Mouse (Mus musculus): ENCODE data around the gene Josd2. TPM values are rescaled to one million over a fixed set of nuclear protein-coding genes. Genes with fewer than 3 reads are reported as not detected.
A peak's percentile ranks its signal among the peaks of the same experiment; 100 is the strongest.

Josd2 gene
- polyA plus RNA-seq, 1 experiment from 2014 or later, result 76.8 TPM

DNA sequence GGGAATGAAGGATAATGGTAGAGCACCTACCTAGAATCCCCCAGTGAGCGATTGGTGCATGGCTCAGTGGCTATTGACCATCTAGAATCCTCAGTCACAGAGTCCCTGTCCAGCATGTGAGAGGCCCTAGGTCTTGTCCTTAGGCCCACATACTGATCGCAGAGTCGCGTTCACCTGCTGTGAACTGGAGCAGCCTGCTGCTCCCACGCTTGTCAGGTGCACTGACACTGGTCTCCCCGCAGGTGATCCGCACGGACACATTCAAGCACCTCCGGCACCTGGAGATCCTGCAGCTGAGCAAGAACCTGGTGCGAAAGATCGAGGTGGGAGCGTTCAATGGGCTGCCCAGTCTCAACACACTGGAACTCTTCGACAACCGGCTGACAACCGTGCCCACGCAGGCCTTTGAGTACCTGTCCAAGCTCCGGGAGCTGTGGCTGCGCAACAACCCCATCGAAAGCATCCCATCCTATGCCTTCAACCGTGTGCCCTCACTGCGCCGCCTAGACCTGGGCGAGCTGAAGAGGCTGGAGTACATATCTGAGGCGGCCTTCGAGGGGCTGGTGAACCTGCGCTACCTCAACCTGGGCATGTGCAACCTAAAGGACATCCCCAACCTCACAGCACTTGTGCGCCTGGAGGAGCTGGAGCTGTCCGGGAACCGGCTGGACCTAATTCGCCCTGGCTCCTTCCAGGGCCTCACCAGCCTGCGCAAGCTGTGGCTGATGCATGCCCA, 6.8 kb upstream of the Josd2 start:
- Histone ChIP-seq H3K4me1 (peaks cover 37% of the 10 kb centered on the region), H3K27ac (replicated peaks) (no peak overlapping the region), H3K4me3 (no peak overlapping the region), H3K9me3 (replicated peaks) (peaks cover 6% of the 10 kb centered on the region; the same call in 1 of the 2 replicates), H3K36me3 (peaks cover 86% of the 10 kb centered on the region), H3K27me3 (ENCODE audit: low read depth, poor library complexity, severe bottlenecking) (peaks cover 55% of the 10 kb centered on the region)
- DNase-seq (ENCODE audit: low spot score), result no peak
- WGBS, result 80% methylated on average over 31 of the region's 31 CpGs

DNA sequence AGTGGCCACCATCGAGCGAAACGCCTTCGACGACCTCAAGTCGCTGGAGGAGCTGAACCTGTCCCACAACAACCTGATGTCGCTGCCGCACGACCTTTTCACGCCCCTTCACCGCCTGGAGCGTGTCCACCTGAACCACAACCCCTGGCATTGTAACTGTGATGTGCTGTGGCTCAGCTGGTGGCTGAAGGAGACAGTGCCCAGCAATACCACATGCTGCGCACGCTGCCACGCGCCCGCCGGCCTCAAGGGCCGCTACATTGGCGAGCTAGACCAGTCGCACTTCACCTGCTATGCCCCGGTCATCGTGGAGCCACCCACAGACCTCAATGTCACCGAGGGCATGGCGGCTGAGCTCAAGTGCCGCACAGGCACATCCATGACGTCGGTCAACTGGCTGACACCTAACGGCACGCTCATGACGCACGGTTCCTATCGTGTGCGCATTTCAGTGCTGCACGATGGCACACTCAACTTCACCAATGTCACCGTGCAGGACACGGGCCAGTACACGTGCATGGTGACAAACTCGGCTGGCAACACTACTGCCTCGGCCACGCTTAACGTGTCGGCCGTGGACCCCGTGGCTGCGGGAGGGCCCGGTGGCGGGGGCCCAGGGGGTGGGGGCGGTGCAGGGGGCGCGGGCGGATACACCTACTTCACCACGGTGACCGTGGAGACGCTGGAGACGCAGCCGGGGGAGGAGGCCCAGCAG, 6.1 kb upstream of the Josd2 start:
- 0 out of 2 replicates have a peak overlapping the region, but pooled peaks have one; percentile 32 for H3K4me3 ChIP-seq
- peaks cover 6% of the 10 kb centered on the region; the same call in 1 of the 2 replicates for H3K9me3 ChIP-seq (replicated peaks)
- peaks cover 79% of the 10 kb centered on the region for H3K36me3 ChIP-seq
- WGBS, result 73% methylated on average over 57 of the region's 57 CpGs
- DNase-seq (ENCODE audit: low spot score), result peak; percentile 14
- no peak overlapping the region for H3K27ac ChIP-seq (replicated peaks)
- H3K27me3 ChIP-seq (ENCODE audit: low read depth, poor library complexity, severe bottlenecking), result peaks cover 55% of the 10 kb centered on the region
- H3K4me1 ChIP-seq, result peaks cover 44% of the 10 kb centered on the region

DNA sequence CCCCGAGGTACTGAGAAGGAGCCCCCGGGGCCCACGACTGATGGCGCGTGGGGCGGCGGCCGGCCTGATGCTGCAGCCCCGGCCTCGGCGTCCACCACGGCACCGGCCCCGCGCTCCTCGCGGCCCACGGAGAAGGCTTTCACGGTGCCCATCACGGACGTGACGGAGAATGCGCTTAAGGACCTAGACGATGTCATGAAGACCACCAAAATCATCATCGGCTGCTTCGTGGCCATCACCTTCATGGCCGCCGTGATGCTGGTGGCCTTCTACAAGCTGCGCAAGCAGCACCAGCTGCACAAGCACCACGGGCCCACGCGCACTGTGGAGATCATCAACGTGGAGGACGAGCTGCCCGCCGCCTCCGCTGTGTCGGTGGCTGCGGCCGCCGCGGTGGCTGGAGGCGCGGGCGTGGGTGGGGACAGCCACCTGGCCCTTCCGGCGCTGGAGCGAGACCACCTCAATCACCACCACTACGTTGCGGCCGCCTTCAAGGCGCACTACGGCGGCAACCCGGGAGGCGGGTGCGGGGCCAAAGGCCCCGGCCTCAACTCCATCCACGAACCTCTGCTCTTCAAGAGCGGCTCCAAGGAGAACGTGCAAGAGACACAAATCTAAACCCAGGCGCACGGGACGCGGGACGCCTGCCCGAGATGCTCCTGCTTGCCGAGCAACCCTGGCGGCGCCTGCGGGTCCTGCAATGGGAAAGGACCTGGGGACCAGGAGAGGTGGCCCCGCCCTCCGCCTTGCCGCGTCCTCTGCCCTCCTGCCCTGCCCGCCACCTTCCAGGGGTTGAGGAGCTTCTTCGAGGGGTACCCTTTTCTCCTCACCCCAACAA, 5.3 kb upstream of the Josd2 start:
- peaks cover 52% of the 10 kb centered on the region for H3K4me1 ChIP-seq
- peak; percentile 75 for DNase-seq (ENCODE audit: low spot score)
- peaks cover 71% of the 10 kb centered on the region for H3K36me3 ChIP-seq
- H3K27ac ChIP-seq (replicated peaks), result peak overlapping the region; percentile 28; the same call in 1 of the 2 replicates
- peaks cover 55% of the 10 kb centered on the region for H3K27me3 ChIP-seq (ENCODE audit: low read depth, poor library complexity, severe bottlenecking)
- peaks cover 6% of the 10 kb centered on the region; the same call in 1 of the 2 replicates for H3K9me3 ChIP-seq (replicated peaks)
- peak overlapping the region; percentile 32 for H3K4me3 ChIP-seq
- 23% methylated on average over 77 of the region's 77 CpGs for WGBS

DNA sequence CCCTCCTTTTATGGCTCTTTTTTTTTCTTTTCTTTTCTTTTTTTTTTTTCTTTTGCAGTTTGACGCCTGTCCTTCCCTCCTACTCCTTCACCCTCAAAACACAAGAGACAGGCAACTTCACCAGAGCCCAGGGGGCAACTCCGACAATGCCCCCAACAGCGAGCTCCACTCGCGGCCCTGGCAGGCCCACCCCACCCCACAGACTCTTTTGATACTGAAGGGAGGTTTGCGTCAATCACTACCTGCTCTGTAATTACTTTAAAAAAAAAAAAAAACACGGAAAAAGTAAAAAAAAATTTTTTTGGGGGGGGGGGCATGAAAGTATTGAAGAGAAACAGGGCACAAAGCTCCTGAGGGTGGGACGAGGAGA, 4.7 kb upstream of the Josd2 start:
- H3K4me3 ChIP-seq, result no peak overlapping the region
- no peak for DNase-seq (ENCODE audit: low spot score)
- peaks cover 5% of the 10 kb centered on the region; the same call in 1 of the 2 replicates for H3K9me3 ChIP-seq (replicated peaks)
- peaks cover 54% of the 10 kb centered on the region for H3K4me1 ChIP-seq
- 30% methylated on average over 8 of the region's 8 CpGs for WGBS
- H3K27ac ChIP-seq (replicated peaks), result no peak overlapping the region
- peaks cover 55% of the 10 kb centered on the region for H3K27me3 ChIP-seq (ENCODE audit: low read depth, poor library complexity, severe bottlenecking)
- peaks cover 65% of the 10 kb centered on the region for H3K36me3 ChIP-seq

DNA sequence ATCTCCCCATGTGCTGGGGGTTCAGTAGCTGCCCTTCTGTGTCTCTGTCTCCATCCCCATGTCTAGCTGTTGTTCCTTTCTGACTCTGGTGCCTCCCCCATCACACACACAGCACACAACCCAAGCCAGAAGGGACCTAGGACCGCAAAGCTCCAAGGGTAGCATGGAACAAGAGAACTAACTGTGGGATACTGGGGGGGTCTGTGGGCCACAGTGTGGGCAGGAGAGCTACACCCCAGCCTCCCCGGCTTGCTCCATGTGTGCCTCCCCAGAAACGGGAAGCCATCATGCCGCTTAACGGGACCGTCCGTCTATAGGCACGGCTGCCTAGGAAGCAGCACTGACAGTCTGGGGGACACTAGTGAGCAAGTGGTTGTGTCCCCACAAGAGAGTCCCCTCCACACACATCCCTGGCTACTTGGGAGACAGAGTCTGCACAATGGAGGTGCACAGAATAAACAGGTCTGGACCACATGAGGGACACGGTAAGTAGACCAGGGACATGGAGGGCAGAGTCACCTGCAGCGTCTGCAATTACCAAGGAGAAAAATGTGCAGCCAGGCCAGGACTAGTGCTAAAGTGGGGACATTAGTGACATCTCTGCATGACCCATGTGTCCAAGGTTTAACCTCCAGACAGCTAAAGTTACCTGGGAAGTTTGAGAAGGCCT, 4.1 kb upstream of the Josd2 start:
- peaks cover 55% of the 10 kb centered on the region for H3K27me3 ChIP-seq (ENCODE audit: low read depth, poor library complexity, severe bottlenecking)
- DNase-seq (ENCODE audit: low spot score), result no peak
- WGBS, result 86% methylated on average over 10 of the region's 10 CpGs
- H3K27ac ChIP-seq (replicated peaks), result no peak overlapping the region
- peaks cover 59% of the 10 kb centered on the region for H3K36me3 ChIP-seq
- H3K4me1 ChIP-seq, result peaks cover 60% of the 10 kb centered on the region
- H3K4me3 ChIP-seq, result no peak overlapping the region
- no peaks in the 10 kb centered on the region for H3K9me3 ChIP-seq (replicated peaks)

DNA sequence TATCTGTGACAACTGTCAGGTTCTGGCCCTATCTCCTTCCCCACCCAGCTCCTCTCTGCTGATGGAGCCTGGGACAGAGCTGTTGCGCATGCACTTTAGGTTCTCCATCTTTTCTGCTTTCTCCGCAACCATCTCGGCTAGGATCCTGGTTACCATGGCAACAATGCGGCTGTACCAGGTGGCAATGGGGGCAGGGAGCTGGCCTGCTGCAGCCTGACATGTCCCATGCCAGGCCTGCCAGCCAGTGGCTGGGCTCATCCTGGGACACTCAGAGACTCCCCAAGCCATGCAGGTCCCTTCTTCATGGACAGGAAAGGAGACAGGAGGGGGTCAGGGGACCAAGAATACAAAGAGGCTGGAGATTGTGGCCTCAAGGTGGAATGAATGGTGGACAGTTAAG, 3.3 kb upstream of the Josd2 start:
- WGBS, result 24% methylated on average over 4 of the region's 4 CpGs
- Histone ChIP-seq H3K27ac (replicated peaks) (no peak overlapping the region; the same call in 1 of the 2 replicates), H3K9me3 (replicated peaks) (no peaks in the 10 kb centered on the region), H3K27me3 (ENCODE audit: low read depth, poor library complexity, severe bottlenecking) (peaks cover 52% of the 10 kb centered on the region), H3K4me1 (peaks cover 68% of the 10 kb centered on the region), H3K36me3 (peaks cover 50% of the 10 kb centered on the region), H3K4me3 (no peak overlapping the region)
- DNase-seq (ENCODE audit: low spot score), result peak; percentile 40

DNA sequence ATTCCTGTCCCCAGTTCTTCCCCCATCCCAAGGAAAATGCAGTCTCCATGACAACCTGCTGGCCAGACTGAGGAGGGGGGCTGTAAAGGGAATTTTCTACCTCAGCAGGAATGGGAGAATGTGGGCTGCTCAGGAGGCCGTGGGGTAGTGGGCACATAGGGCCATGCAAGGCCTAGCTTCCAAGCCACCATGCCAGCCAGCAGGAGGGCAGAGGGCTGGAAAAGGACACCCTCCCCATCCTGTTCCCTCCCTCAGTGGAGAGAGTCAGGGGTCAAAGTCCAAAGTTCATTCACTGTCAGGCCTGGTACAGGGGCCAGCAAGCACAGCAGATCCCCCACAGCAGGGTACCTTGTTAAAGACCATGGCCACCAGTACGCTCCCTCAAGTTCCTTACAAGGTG, 2.7 kb upstream of the Josd2 start, which contains the start of gene Aspdh:
Gene Aspdh (plus strand): TSS at position 281 of the 400 bp plus-strand sequence.
- peak; percentile 12 for DNase-seq (ENCODE audit: low spot score)
- Histone ChIP-seq H3K36me3 (peaks cover 44% of the 10 kb centered on the region), H3K27me3 (ENCODE audit: low read depth, poor library complexity, severe bottlenecking) (peaks cover 46% of the 10 kb centered on the region), H3K4me1 (peaks cover 71% of the 10 kb centered on the region), H3K4me3 (no peak within 1 kb of the TSS), H3K9me3 (replicated peaks) (no peaks in the 10 kb centered on the region), H3K27ac (replicated peaks) (peak within 1 kb of the TSS; percentile 35)
- 51% methylated on average over 2 of the region's 2 CpGs for WGBS

DNA sequence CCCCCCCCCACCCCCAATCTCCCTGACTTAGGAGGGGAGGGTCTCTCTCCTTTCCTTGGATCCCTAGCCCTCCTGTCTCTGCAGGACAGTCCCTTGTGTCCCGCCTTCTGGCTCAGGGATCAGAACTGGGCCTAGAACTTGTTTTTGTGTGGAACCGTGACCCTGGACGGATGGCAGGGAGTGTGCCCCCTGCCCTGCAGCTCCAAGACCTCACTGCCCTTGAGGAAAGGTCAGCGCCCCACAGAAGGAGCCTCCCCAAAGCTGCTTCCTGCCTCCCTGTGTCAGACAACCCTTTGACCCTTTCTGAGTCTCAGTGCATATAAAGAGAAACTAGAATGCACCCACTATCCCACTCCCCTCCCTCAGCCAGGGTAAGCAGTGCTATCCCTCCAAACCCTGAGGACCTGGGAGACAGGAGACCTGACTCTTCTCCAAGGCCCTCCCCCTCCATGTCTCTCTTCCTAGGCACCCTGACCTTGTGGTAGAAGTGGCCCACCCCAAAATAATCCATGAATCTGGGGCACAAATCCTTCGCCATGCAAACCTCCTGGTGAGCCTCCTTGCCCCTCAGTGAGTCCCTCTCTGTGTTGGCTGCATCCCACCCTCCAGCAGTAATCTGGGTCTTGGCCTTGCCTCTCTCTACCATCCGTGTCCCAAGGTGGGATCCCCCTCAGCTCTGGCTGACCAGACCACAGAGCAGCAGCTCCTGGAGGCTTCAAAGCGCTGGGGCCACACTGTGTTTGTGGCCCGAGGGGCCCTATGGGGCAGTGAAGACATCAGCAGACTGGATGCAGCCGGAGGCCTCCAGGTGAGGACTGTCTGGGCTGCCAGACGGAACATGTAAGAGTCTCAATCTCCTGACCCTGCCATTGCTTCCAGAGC, 1.5 kb upstream of the Josd2 start:
- WGBS, result 78% methylated on average over 10 of the region's 10 CpGs
- Histone ChIP-seq H3K36me3 (peaks cover 33% of the 10 kb centered on the region), H3K4me1 (peaks cover 78% of the 10 kb centered on the region), H3K27ac (replicated peaks) (peak overlapping the region; percentile 35), H3K27me3 (ENCODE audit: low read depth, poor library complexity, severe bottlenecking) (peaks cover 35% of the 10 kb centered on the region), H3K4me3 (no peak overlapping the region), H3K9me3 (replicated peaks) (no peaks in the 10 kb centered on the region)
- peak; percentile 12 for DNase-seq (ENCODE audit: low spot score)

DNA sequence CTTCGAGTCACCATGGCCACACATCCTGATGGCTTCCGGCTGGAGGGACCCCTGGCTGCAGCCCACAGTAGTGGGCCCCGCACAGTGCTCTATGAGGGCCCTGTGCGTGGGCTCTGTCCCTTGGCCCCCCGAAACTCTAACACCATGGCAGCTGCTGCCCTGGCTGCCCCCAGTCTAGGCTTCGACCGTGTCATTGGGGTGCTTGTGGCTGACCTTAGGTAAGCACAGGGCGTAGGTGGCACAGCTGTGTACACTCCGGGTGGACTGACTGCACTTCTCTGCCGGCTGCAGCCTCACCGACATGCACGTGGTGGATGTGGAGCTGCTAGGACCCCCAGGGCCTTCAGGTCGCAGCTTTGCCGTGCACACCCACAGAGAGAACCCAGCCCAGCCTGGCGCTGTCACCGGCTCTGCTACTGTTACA, 880 bp upstream of the Josd2 start:
- Histone ChIP-seq H3K27ac (replicated peaks) (peak overlapping the region; percentile 88), H3K4me3 (peak overlapping the region; percentile 64), H3K36me3 (peaks cover 27% of the 10 kb centered on the region), H3K27me3 (ENCODE audit: low read depth, poor library complexity, severe bottlenecking) (peaks cover 28% of the 10 kb centered on the region), H3K9me3 (replicated peaks) (no peaks in the 10 kb centered on the region), H3K4me1 (peaks cover 81% of the 10 kb centered on the region)
- DNase-seq (ENCODE audit: low spot score), result peak; percentile 15
- 87% methylated on average over 16 of the region's 16 CpGs for WGBS

DNA sequence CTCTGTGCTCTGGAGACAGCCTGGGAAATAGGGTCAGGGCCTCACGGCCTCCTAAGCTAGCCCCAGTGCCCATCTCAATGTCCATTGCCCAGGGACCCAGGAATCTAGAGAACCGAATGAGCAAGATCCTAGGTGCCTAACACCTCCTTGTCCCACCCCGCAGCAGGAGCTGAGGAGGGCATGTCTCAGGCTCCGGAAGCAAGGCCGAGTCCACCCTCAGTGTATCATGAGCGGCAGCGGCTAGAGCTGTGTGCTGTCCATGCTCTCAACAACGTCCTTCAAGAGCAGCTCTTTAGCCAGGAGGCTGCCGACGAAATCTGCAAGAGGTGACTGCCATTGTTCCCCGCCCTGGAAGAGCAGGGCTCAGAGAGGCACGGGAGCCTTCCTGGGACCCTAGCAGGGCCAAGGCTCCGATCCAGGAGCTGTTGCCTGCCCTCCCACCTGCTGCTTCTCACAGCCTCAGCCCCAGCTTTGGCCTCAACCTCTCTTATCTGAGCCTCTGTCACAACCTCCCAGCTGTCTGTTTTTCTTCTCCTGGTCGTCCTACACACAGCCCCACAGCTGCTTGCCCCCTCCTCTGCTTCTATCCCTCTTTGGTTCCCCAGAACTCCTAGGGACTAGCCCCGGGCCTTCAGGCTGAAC, 985 bp downstream of the Josd2 start:
- H3K27me3 ChIP-seq (ENCODE audit: low read depth, poor library complexity, severe bottlenecking), result peaks cover 9% of the 10 kb centered on the region
- peaks cover 82% of the 10 kb centered on the region for H3K4me1 ChIP-seq
- no peaks in the 10 kb centered on the region for H3K9me3 ChIP-seq (replicated peaks)
- H3K27ac ChIP-seq (replicated peaks), result peak overlapping the region; percentile 88
- WGBS, result 66% methylated on average over 15 of the region's 15 CpGs
- H3K36me3 ChIP-seq, result peaks cover 8% of the 10 kb centered on the region
- H3K4me3 ChIP-seq, result peak overlapping the region; percentile 64
- peak; percentile 12 for DNase-seq (ENCODE audit: low spot score)

Data from midbrain, embryonic 10.5 days (tissue).